Mouse (Mus musculus) liver, embryonic 13.5 days (tissue): ENCODE data around the gene Celsr3. TPM values are rescaled to one million over a fixed set of nuclear protein-coding genes. Genes with fewer than 3 reads are reported as not detected.
A peak's percentile ranks its signal among the peaks of the same experiment; 100 is the strongest.

Source experiments
- ATAC-seq: fragments of 200-750 bp; cut with Nextera tagmentation; 2 replicates; pipeline ENCODE4 v1.8.0; 2017; ENCODE audit warnings: low read depth, mild to moderate bottlenecking, moderate number of reproducible peaks, moderate library complexity
- DNase-seq: peaks from one replicate; pipeline ENCODE4 v3.0.0; 2022
- H3K27ac ChIP-seq: fragments of 300-500 bp; sonication (generic); 2 replicates; pipeline ENCODE4 v1.5.1; 2015; ENCODE audit warnings: moderate library complexity, mild to moderate bottlenecking, inconsistent platforms
- H3K27me3 ChIP-seq: fragments of 300-500 bp; sonication (generic); 2 replicates; pipeline ENCODE4 v1.6.1; 2015; ENCODE audit warnings: mild to moderate bottlenecking, inconsistent platforms
- H3K36me3 ChIP-seq: fragments of 300-500 bp; sonication (generic); 2 replicates; pipeline ENCODE4 v1.6.1; 2015; ENCODE audit warnings: mild to moderate bottlenecking, inconsistent platforms
- H3K4me1 ChIP-seq: fragments of 300-500 bp; sonication (generic); replicated peaks from 2 replicates; pipeline ENCODE4 v1.6.1; 2015; ENCODE audit warnings: inconsistent platforms
- H3K4me2 ChIP-seq: fragments of 300-500 bp; sonication (generic); 2 replicates; pipeline ENCODE4 v1.6.1; 2015; ENCODE audit warnings: inconsistent platforms, mild to moderate bottlenecking, moderate library complexity
- H3K4me3 ChIP-seq: fragments of 300-500 bp; sonication (generic); replicated peaks from 2 replicates; pipeline ENCODE4 v1.5.1; 2015; ENCODE audit warnings: mild to moderate bottlenecking, inconsistent platforms
- H3K9ac ChIP-seq: fragments of 300-500 bp; sonication (generic); 2 replicates; pipeline ENCODE4 v1.6.1; 2015; ENCODE audit warnings: mild to moderate bottlenecking, inconsistent platforms
- H3K9me3 ChIP-seq: fragments of 300-500 bp; sonication (generic); replicated peaks from 2 replicates; pipeline ENCODE4 v1.6.1; 2016; ENCODE audit warnings: inconsistent platforms
- WGBS: fragments of 180-500 bp; shearing (Covaris S2); methylation state at CpG from one replicate; pipeline ENCODE4 v1.1.7; 2015; ENCODE audit not compliant: insufficient replicate concordance; 5-methylcytosine and 5-hydroxymethylcytosine counted together
- polyA plus RNA-seq: library from polyadenylated mRNA; unstranded; fragments of >200 nt; fragmentation: Nextera tagmentation; extraction: Ambion mirVana; gene quantifications from 2 replicates; pipeline ENCODE4 v1.2.1, GENCODE M21; 2015

Gene Celsr3
- polyA plus RNA-seq, 1 experiment from 2014 or later, result 0.03 TPM

DNA sequence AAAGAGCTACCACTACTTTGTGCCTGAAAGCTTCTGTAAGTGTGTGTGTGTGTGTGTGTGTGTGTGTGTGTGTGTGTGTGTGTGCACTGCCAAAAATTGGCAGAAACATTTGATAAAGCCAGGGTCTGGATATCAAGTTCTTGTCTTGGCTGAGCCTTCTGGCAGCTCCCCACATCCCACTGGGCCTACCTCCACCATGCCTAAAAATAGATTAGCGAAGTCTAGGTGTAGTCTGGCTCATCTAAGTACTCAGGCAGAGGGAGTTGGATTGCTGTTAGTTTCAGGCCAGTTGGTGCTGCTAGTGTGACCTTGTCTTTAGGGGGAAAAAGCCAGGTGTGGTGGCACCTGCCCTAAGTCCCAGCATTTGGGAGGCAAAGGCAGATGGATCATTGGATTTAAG, 19.3 kb upstream of the Celsr3 start:
- H3K36me3 ChIP-seq, result peaks cover 57% of the 10 kb centered on the region
- peaks cover 67% of the 10 kb centered on the region for H3K4me1 ChIP-seq
- peak overlapping the region; percentile 75 for H3K9ac ChIP-seq
- DNase-seq (no peak), ATAC-seq (no peak)
- H3K27me3 ChIP-seq, result no peaks in the 10 kb centered on the region
- 61% methylated on average over 1 of the region's 1 CpGs for WGBS
- H3K27ac ChIP-seq, result peak overlapping the region; percentile 96
- H3K4me3 ChIP-seq, result no peak overlapping the region
- no peaks in the 10 kb centered on the region for H3K9me3 ChIP-seq
- peak overlapping the region; percentile 99 for H3K4me2 ChIP-seq

DNA sequence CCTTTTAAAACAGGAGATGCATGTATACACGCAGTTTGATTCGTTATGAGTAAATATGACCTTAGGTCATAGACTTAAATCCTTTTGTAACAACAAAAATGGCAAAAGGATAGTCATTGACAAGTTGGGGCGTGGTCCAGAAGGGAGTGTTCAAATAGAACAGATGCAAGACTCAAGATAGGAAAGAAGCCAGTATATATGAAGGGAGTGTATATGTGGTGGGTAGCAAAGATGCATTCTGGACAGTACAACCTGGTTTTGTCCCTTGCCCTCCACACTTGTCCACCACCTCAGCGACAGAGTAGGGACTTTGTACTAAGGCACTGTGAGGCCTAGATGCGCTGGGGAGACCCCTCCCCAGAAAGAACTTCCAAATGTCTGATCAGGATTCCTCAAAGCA, 18.4 kb upstream of the Celsr3 start:
- Histone ChIP-seq H3K4me2 (peak overlapping the region; percentile 99), H3K4me3 (peak overlapping the region; percentile 77), H3K36me3 (peaks cover 58% of the 10 kb centered on the region), H3K4me1 (peaks cover 59% of the 10 kb centered on the region), H3K9me3 (no peaks in the 10 kb centered on the region), H3K27me3 (no peaks in the 10 kb centered on the region), H3K9ac (peak overlapping the region; percentile 75), H3K27ac (peak overlapping the region; percentile 96)
- DNase-seq (peak; percentile 64), ATAC-seq (peak; percentile 79)
- WGBS, result 37% methylated on average over 5 of the region's 5 CpGs

DNA sequence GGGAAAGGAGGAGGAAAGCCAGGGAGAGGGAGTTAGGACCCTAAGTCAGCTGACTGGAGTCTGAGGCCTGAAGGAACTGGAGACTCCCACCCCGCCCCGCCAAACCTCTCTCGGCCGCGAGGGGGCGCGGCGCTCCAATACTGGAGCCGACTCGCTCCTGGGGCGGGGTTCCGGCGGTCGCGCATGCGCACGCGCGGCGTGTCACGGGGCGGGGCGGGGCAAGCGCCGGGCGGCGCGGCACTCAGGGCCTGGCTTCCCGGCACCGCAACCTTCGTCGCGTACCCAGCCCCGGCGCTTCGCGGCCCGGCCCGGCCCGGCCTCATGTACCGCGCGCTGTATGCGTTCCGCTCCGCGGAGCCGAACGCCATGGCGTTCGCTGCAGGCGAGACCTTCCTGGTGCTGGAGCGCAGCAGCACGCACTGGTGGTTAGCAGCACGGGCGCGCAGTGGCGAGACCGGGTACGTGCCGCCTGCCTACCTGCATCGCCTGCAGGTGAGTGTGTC, 17.9 kb upstream of the Celsr3 start, which contains the start of gene Nckipsd:
Gene Nckipsd (plus strand): TSS at position 206 of the 503 bp plus-strand sequence.
- H3K4me3 ChIP-seq, result peak within 1 kb of the TSS; percentile 77
- under 1% methylated on average over 62 of the region's 62 CpGs for WGBS
- H3K27ac ChIP-seq, result peak within 1 kb of the TSS; percentile 96
- no peaks in the 10 kb centered on the region for H3K27me3 ChIP-seq
- H3K4me2 ChIP-seq, result peak within 1 kb of the TSS; percentile 99
- H3K4me1 ChIP-seq, result peaks cover 57% of the 10 kb centered on the region
- no peaks in the 10 kb centered on the region for H3K9me3 ChIP-seq
- peak within 1 kb of the TSS; percentile 91 for H3K9ac ChIP-seq
- H3K36me3 ChIP-seq, result peaks cover 57% of the 10 kb centered on the region
- DNase-seq (peak; percentile 90), ATAC-seq (peak; percentile 82)

DNA sequence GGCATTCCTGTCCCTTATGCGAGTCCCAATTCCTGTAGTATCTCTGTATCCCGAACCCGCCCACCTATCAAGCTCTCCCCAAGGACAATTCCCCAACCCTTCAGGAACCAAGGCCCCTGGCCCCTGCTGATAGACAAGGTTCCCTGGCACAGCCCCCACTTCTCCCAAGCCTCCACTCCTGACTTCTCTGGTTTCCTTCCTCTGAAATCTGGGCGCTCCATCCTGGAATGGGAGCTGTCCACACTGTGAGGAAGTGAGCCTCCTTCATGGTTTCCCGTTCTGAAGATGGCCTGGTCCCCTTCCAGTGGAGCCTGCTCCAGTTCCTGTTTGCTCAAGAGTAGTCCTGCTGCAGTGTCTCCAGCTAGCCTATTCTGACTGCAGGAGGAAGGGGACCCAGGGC, 16.9 kb upstream of the Celsr3 start:
- no peaks in the 10 kb centered on the region for H3K9me3 ChIP-seq
- ATAC-seq (no peak), DNase-seq (no peak)
- H3K27me3 ChIP-seq, result no peaks in the 10 kb centered on the region
- H3K4me3 ChIP-seq, result peak overlapping the region; percentile 77
- H3K4me1 ChIP-seq, result peaks cover 53% of the 10 kb centered on the region
- peak overlapping the region; percentile 91 for H3K9ac ChIP-seq
- 38% methylated on average over 5 of the region's 5 CpGs for WGBS
- H3K27ac ChIP-seq, result no peak overlapping the region; the same call in 1 of the 2 replicates
- peaks cover 53% of the 10 kb centered on the region for H3K36me3 ChIP-seq
- peak overlapping the region; percentile 99 for H3K4me2 ChIP-seq

DNA sequence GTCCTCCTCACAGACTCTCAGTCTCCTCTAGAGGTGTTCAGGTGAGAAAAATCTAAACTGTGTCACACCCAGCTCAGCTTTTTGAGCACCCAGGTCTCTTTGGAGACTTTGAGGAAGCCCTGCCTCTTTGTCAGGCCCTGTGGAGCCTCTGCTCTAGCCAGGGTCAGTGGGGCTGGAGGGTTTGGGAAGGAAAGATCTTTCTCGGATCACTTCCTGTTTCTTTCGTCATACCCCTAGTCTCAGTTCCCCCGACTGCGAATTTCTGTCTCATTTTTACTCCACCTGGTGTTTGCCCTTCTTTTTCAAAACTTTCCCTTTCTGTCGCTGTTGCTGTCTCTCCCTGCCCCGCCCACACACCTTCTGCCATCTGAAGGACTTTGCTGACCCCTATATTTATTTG, 16.4 kb upstream of the Celsr3 start:
- 31% methylated on average over 6 of the region's 6 CpGs for WGBS
- DNase-seq (no peak), ATAC-seq (no peak)
- H3K4me2 ChIP-seq, result peak overlapping the region; percentile 99
- H3K9ac ChIP-seq, result no peak overlapping the region
- H3K4me3 ChIP-seq, result no peak overlapping the region
- no peaks in the 10 kb centered on the region for H3K27me3 ChIP-seq
- H3K36me3 ChIP-seq, result peaks cover 53% of the 10 kb centered on the region
- H3K27ac ChIP-seq, result no peak overlapping the region
- no peaks in the 10 kb centered on the region for H3K9me3 ChIP-seq
- peaks cover 48% of the 10 kb centered on the region for H3K4me1 ChIP-seq

DNA sequence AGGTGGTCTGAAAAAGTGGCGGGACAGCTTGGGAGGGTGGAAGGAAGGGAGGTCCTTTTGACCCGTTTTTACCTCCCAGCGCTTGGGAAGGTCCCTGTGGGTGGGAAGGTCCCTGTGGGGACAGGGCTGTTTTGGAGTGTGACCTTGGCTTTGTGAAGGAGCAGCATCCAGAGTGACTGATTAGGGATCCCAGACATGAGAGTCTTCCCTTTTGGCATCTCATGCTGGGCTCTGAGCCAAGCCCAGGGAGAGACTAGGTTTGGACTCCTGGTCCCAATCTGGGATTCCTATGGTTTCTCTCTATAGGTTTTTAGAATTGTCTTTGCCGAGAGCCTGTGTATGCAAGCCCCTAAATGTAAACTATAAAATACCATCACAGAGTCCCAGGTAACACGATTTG, 15.6 kb upstream of the Celsr3 start:
- Histone ChIP-seq H3K4me3 (no peak overlapping the region), H3K9ac (no peak overlapping the region), H3K27ac (no peak overlapping the region), H3K9me3 (no peaks in the 10 kb centered on the region), H3K27me3 (no peaks in the 10 kb centered on the region), H3K36me3 (peaks cover 53% of the 10 kb centered on the region), H3K4me2 (no peak overlapping the region), H3K4me1 (peaks cover 40% of the 10 kb centered on the region)
- WGBS, result 77% methylated on average over 5 of the region's 5 CpGs
- DNase-seq (no peak), ATAC-seq (no peak)

DNA sequence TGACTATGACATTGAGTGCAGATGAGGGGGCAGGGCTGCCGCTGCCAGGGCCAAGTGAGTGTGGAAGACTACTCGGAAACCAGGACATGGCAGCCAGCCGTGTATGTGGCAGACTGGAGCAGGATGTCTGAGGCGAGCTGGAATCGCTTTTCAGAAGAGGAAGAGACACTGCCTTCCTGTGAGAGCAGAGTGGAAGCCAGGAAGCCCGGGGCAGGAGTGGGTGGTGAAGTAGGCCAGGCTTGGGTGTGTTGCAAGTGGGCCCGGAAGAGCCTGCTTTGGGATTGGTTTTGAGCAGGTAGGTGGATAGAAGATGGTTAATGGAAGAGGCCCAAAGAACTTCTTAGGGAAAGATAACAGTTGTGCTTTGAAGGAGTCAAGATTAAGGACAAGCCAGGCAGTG, 10.6 kb upstream of the Celsr3 start:
- Histone ChIP-seq H3K4me1 (no peaks in the 10 kb centered on the region), H3K36me3 (peaks cover 48% of the 10 kb centered on the region), H3K9ac (no peak overlapping the region), H3K27ac (no peak overlapping the region), H3K9me3 (no peaks in the 10 kb centered on the region), H3K4me2 (no peak overlapping the region), H3K4me3 (no peak overlapping the region), H3K27me3 (peaks cover 4% of the 10 kb centered on the region; the same call in 1 of the 2 replicates)
- no peak for ATAC-seq
- WGBS, result 72% methylated on average over 7 of the region's 7 CpGs
- DNase-seq, result no peak

DNA sequence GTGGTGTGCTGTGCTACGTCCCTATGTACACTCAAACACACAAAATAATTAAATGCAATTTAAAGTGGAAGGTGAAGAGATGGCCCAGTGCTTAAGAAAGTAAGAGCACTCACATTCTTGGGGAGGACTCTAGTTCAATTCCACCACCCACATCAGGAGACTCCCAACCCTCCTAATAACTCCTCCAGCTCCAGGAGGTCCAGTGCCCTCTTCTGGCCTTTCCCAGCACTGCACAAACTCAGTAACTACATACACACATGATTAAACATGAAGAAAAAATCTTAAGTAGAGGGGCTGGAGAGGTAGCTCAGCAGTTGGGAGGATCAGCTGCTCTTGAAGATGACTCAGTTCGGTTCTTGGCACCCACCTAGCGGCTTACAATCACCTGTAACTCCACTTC, 6.6 kb upstream of the Celsr3 start:
- H3K36me3 ChIP-seq, result peaks cover 22% of the 10 kb centered on the region
- H3K4me1 ChIP-seq, result no peaks in the 10 kb centered on the region
- no peak overlapping the region for H3K27ac ChIP-seq
- H3K9ac ChIP-seq, result no peak overlapping the region
- ATAC-seq (no peak), DNase-seq (peak; percentile 31)
- H3K4me2 ChIP-seq, result no peak overlapping the region
- H3K4me3 ChIP-seq, result no peak overlapping the region
- H3K27me3 ChIP-seq, result peaks cover 37% of the 10 kb centered on the region
- no peaks in the 10 kb centered on the region for H3K9me3 ChIP-seq
- WGBS, result 40% methylated on average over 3 of the region's 3 CpGs

DNA sequence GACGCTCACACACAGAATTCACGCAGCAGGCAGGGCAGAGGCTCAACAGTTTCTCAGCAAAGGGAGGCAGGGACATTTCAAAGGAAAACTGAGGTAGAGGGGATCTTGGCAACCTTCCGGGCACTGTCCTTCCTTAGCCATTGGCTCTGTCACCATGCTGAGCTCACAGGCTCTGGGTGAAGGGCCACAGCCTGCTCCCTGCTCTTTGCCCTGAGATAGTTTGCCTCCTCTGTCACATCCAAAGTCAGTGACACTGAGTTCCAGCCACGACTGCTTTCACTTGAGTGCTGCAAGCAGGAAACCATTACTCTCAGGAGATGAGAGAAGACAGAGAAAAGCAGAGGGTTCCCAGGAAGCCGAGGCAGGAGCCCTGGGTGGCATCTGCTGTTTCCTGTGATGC, 6.0 kb upstream of the Celsr3 start:
- no peak for DNase-seq

DNA sequence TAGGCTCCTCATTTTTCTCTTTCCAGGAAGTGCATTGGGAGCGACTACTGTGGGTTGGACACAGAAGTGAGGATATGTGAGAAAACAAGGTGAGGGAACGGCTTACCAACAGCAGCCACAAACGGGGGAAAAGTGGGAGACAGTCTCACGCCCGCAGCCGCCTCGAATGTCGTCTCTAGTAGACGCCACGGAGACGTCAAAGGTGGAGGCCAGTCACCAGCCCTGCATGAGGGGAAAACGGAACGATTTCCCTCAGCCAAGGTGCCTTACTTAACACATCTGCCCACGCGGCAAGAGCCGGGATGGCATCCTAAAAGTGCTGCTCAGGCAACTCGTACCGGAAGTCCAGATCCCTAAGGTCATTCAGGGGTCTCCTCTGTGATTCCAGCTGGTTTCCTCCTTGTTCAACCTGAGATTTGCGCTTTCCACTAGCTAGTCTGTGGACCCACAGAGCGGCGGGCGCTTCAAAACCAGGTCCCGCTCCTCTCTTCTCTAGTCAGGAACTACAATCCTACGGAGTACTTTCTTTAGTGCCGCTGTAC, 1.9 kb upstream of the Celsr3 start:
- H3K27me3 ChIP-seq, result peaks cover 84% of the 10 kb centered on the region
- no peak overlapping the region for H3K4me2 ChIP-seq
- no peaks in the 10 kb centered on the region for H3K9me3 ChIP-seq
- H3K4me3 ChIP-seq, result no peak overlapping the region
- DNase-seq (no peak), ATAC-seq (no peak)
- H3K4me1 ChIP-seq, result peaks cover 22% of the 10 kb centered on the region
- H3K27ac ChIP-seq, result no peak overlapping the region
- no peaks in the 10 kb centered on the region for H3K36me3 ChIP-seq
- H3K9ac ChIP-seq, result no peak overlapping the region
- WGBS, result 6% methylated on average over 25 of the region's 25 CpGs

More for the DNA sequence above, 6.0 kb upstream of the Celsr3 start:
- no peak overlapping the region for H3K27ac ChIP-seq
- peaks cover 16% of the 10 kb centered on the region for H3K36me3 ChIP-seq
- no peak overlapping the region for H3K9ac ChIP-seq
- H3K9me3 ChIP-seq, result no peaks in the 10 kb centered on the region
- no peaks in the 10 kb centered on the region for H3K4me1 ChIP-seq
- WGBS, result 46% methylated on average over 5 of the region's 5 CpGs
- H3K4me3 ChIP-seq, result no peak overlapping the region
- H3K27me3 ChIP-seq, result peaks cover 43% of the 10 kb centered on the region
- no peak for ATAC-seq
- H3K4me2 ChIP-seq, result no peak overlapping the region

DNA sequence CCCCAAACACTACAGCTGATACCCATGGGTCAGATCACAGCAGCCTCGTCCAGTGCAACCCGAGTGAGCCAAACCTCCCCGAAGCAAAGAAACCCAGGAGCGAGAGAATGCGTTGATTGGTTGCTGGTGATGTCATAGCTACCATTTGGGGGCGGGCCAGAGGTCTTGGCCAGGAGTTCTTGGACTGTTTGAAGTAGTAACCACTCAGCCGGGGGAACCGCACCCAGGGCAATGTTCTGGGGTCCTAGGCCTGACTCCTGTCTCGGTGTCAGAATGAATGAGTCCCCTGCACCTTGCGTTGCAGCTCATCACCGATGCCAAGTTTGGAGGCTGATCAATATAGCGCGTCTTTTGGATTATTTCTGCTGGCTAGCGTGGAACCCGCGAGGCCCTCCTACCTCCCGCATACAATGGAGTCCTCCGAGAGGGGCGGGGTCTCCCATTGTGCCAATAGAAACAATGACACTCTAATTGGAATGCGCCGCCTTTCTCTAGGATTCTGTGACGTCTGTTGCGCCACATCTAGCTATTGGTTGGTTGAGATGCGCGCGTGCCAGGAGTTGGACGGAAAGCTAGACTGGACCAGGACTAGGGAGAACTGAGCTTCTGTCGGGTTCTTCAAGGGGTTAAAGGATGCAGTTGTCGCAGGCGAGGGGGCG, 1.2 kb upstream of the Celsr3 start:
- Histone ChIP-seq H3K36me3 (no peaks in the 10 kb centered on the region), H3K9ac (no peak overlapping the region), H3K9me3 (no peaks in the 10 kb centered on the region), H3K4me1 (peaks cover 22% of the 10 kb centered on the region), H3K27me3 (peaks cover 91% of the 10 kb centered on the region), H3K4me2 (no peak overlapping the region), H3K4me3 (no peak overlapping the region), H3K27ac (no peak overlapping the region)
- ATAC-seq, result no peak
- DNase-seq, result no peak
- WGBS, result 4% methylated on average over 31 of the region's 31 CpGs
